Mouse (Mus musculus): ENCODE measurements at regions not wholly inside any gene's neighbourhood (a gene's known extent, or its start where the extent isn't known, plus 50 kb on each side); places are given as distances from the start of the nearest gene placed in this dataset.

- no peak for DNase-seq (ENCODE audit: extremely low read depth, low read depth, low spot score)
These were observed 626.9 kb downstream of the Zfp706 start for GRCm38 (mm10) chr15:36380461-36381227.

DNA sequence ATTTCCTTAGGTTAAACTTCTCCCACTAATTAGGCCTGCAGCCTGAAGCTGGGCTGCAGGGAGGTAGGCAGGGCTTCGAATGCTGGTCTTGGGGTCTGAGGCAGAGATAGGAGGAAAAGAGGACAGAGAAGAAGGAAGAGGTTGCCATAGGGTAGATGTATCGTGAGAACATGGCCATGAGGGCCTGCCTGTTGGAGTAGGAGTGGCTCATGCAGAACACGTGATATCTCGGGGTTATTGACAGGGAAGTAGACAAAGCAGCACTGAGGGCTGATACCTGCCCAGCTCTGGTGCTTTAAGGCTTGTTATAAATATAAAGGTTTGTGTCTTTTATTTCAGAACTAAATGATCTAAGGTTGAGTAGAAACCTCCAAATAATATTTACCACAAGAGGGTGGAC lies 628.9 kb downstream of the Zfp706 start:
- no peak for DNase-seq (ENCODE audit: extremely low read depth, low read depth, low spot score)

DNA sequence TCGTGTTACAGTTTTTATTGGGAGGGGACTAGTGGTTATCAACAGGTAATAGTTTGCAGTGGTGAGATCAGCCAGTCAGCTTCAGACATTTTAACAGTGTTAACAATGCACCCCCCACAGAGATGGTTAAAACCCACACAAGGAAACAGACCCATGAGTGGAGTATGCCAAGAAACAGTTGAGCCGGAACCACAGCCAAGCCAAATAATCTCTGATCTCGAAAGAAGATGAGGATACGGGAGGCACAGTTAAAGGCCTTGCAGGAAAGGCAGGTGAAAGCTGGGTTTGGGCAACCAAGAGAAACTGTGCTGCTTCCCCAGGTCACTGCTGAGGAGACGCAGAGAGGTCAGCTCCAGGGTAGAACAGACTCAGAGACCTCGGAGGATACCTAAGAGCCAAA lies 631.0 kb downstream of the Zfp706 start:
- DNase-seq (ENCODE audit: extremely low read depth, low read depth, low spot score): no peak

DNA sequence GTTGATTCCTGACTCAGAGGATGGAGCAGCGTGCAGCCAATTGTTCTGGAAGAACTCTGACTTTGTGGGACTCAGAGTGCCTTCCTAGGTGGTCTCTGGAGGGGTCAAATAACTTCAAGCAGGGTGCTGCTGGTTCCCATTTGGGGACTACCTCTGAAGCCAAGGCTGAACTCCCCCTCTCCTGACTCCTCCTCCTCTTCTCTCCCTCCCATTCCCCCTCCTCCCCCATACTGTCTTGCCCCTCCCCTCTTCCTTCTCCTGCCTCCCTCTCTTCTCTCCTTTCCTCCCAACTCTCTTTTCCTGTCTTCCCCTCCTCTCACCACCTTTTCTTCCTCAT lies 632.1 kb downstream of the Zfp706 start:
- no peak for DNase-seq (ENCODE audit: extremely low read depth, low read depth, low spot score)

DNA sequence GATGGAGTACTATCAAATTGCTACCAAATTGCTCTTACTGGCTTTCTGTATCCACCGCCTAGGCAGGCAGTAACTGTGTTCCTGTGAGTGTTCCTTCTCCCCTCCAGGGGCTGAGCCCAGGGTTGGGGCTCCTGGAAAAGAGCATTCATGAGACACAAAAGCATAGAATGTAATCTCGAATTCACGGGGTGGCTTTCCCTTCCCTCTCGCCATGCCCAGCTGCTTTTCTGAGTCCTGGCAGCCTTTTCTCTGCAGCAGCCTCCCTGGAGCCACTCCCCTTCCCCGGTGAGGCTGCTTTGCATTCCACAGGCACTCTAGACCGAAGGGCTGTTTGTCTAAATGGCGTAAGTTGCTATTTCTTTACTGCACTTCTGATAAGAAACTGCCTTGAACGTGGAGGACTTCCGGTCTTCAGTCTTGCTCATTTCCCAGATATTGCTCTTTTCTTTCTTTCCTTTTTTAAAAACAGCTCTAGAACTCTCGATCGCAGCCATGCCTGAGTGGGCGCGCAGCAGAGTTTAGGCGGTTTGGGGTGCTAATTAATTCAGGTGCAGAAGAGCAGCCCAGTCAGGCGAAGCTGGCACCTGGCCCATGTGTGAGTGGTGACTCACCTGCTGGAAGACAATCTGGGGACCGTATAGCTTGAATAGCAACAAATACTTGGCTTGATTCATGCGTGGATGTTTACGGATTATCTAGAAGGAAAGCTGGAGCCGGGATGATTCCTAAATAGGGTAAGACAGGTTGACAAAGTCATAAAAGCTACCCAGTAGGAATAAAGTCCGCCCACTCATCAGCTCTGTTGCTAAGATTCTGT lies 632.6 kb downstream of the Zfp706 start:
- DNase-seq (ENCODE audit: extremely low read depth, low read depth, low spot score): no peak

GRCm38 (mm10) chr15:36373900-36374611 lies 633.5 kb downstream of the Zfp706 start:
- DNase-seq (ENCODE audit: extremely low read depth, low read depth, low spot score): no peak

- no peak for DNase-seq (ENCODE audit: extremely low read depth, low read depth, low spot score)
These were observed 634.1 kb downstream of the Zfp706 start for GRCm38 (mm10) chr15:36373481-36373880.

- DNase-seq (ENCODE audit: extremely low read depth, low read depth, low spot score): no peak
These were observed 636.2 kb downstream of the Zfp706 start for GRCm38 (mm10) chr15:36371382-36371781.

- DNase-seq (ENCODE audit: extremely low read depth, low read depth, low spot score): no peak
These were observed 636.7 kb downstream of the Zfp706 start for GRCm38 (mm10) chr15:36370906-36371305.

- peak; percentile 83 for DNase-seq (ENCODE audit: extremely low read depth, low read depth, low spot score)
These were observed 640.3 kb downstream of the Zfp706 start for GRCm38 (mm10) chr15:36367296-36367695.

GRCm38 (mm10) chr15:36364757-36365156 lies 642.8 kb downstream of the Zfp706 start:
- no peak for DNase-seq (ENCODE audit: extremely low read depth, low read depth, low spot score)

DNA sequence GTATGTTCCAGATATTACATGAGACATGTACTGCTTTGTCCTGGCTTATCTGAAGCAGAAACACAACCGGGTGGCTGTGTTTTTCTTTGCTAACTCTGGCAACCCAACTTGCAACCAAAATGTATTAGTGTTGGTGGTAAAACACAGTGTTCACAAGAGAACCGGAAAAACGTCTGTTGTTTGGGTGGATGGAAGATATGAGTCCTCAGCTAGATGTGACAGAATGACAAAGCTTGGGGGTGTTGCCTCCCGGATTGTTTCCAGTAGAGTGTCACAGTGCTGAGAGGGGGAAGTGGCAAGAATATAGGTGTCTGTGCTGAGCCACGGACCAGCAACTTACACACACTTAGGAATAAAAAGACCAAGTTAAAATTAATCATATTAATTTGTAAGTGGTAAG lies 643.5 kb downstream of the Zfp706 start:
- no peak for DNase-seq (ENCODE audit: extremely low read depth, low read depth, low spot score)

- no peak for DNase-seq (ENCODE audit: extremely low read depth, low read depth, low spot score)
These were observed 644.5 kb downstream of the Zfp706 start for GRCm38 (mm10) chr15:36362911-36363565.

DNA sequence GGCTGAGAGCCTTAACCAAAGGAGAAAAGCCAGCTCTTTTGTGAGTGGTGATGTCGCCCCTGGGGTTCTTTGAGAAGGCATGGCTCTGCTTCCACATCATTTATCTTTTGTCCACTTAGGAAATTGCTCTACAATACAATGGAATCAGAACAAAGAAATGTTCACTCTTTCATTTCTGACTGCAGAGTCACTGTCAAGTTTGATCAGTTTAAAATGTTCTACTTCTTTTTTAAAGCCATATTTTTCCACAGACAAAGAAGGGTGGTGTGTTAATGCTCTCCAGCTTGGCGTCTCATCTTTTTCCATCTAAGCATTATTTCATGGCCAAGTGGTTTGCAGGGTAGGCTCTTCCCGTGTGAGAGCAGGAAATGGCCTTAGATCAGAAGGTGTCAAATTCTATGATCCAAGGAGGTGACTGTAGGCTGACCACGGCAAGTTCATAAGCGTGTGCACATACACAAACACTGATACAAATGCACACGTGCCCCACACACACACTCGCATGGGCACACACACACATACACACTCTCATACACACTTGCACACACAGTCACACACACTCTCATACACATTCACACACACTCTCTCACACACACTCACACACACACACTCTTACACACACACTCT lies 645.9 kb downstream of the Zfp706 start:
- DNase-seq (ENCODE audit: extremely low read depth, low read depth, low spot score): no peak

GRCm38 (mm10) chr15:36360694-36361521 lies 646.7 kb downstream of the Zfp706 start:
- no peak for DNase-seq (ENCODE audit: extremely low read depth, low read depth, low spot score)

GRCm38 (mm10) chr15:36355851-36356250 lies 651.7 kb downstream of the Zfp706 start:
- no peak for DNase-seq (ENCODE audit: extremely low read depth, low read depth, low spot score)

- no peak for DNase-seq (ENCODE audit: extremely low read depth, low read depth, low spot score)
These were observed 653.0 kb downstream of the Zfp706 start for GRCm38 (mm10) chr15:36354545-36354944.

GRCm38 (mm10) chr15:36353793-36354192 lies 653.8 kb downstream of the Zfp706 start:
- no peak for DNase-seq (ENCODE audit: extremely low read depth, low read depth, low spot score)

GRCm38 (mm10) chr15:36352929-36353328 lies 654.6 kb downstream of the Zfp706 start:
- no peak for DNase-seq (ENCODE audit: extremely low read depth, low read depth, low spot score)

DNA sequence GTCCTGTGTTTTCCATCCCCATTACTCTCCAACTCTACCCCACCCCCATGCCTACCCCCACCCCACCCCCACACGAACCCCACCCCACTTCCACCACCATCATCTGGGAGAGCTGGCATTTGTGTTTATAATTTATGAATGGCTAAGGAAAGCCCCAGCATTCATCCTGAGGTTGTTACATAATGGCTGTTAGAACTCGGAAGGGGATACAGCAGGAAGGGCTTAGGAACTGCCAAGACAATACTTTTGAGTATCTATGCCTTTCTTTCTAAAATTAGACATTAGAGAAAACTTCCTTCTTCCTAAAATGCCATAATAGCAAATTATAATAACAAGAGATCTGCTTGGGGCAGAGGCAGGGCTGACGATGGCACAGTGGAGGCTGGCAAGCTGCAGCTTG lies 655.9 kb downstream of the Zfp706 start:
- no peak for DNase-seq (ENCODE audit: extremely low read depth, low read depth, low spot score)
